In the genomic region with DNA sequence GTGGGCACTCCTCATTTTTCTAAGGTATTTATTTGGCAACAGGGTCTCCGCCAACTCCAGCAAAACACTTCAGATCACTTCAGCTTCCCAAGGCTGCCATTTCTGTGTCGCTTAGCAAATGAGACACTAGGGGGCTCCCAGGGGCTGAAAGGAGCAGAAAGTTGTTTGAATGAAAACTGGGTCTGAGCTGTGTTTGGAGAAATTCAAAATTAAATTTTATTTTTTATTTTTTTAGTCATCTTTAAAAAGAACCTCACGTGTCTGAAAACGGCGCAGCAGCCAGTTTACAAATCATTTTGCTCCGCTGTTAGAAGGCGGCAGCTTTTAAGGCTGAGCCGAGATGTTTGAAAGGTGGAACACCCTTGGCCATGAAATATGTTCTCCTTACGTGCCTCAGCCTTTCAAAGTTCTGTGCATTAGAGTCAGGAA, we compare ENCODE assay signal across 8 mouse cellular contexts. TPM values are rescaled to one million over a fixed set of nuclear protein-coding genes. Genes with fewer than 3 reads are reported as not detected.
DNase-seq lines count a peak whose midpoint lies in the region; ATAC-seq and TF ChIP-seq lines count a peak whose summit lies in the region.

No protein-coding gene starts in this region.

- peak; percentile 67 for DNase-seq in hindbrain, embryonic 11.5 days (ENCODE audit: low spot score)
- peak; percentile 50 for DNase-seq in c-Kit-positive CD71-negative TER-119-negative erythroid progenitor cells, embryonic 14.5 days (ENCODE audit: low read depth)
- DNase-seq in gastrocnemius, postnatal 25 days = peak; percentile 41
- DNase-seq in kidney, adult 9 months = peak; percentile 56
- peak; percentile 52 for DNase-seq in liver
- peak; percentile 62 for DNase-seq in midbrain, postnatal 0 days (ENCODE audit: low spot score)
- DNase-seq in testis, postnatal 14 days (ENCODE audit: low spot score) = peak; percentile 23

- no peaks in the 10 kb centered on the region for H3K27me3 ChIP-seq in hindbrain, embryonic 11.5 days (ENCODE audit: control insufficient read depth, insufficient read depth, low read length)
- no peaks in the 10 kb centered on the region for H3K27me3 ChIP-seq in hindbrain, embryonic 12.5 days
- no peaks in the 10 kb centered on the region for H3K27me3 ChIP-seq in midbrain, postnatal 0 days (ENCODE audit: insufficient read depth, low read length)

- H3K9me3 ChIP-seq in hindbrain, embryonic 11.5 days (ENCODE audit: control insufficient read depth, low read length) = no peaks in the 10 kb centered on the region
- H3K9me3 ChIP-seq in hindbrain, embryonic 12.5 days (replicated peaks) = no peaks in the 10 kb centered on the region
- H3K9me3 ChIP-seq in midbrain, postnatal 0 days (ENCODE audit: low read length) = no peaks in the 10 kb centered on the region

- WGBS in hindbrain, embryonic 11.5 days = 42% methylated on average over 9 of the region's 9 CpGs
- WGBS in hindbrain, embryonic 12.5 days = 42% methylated on average over 9 of the region's 9 CpGs
- WGBS in midbrain, postnatal 0 days = 51% methylated on average over 9 of the region's 9 CpGs

- peak; percentile 82 for TF ChIP-seq CTCF in midbrain, postnatal 0 days (IDR thresholded peaks at IDR 0.05)

- no peaks in the 10 kb centered on the region for H3K4me1 ChIP-seq in hindbrain, embryonic 11.5 days (replicated peaks; ENCODE audit: control insufficient read depth, insufficient read depth, low read length)
- peaks cover 12% of the 10 kb centered on the region; the same call in 1 of the 2 replicates for H3K4me1 ChIP-seq in hindbrain, embryonic 12.5 days
- no peaks in the 10 kb centered on the region; the same call in 1 of the 2 replicates for H3K4me1 ChIP-seq in midbrain, postnatal 0 days (ENCODE audit: insufficient read depth, low read length)

- ATAC-seq in hindbrain, embryonic 11.5 days (ENCODE audit: low FRiP score) = peak; percentile 54
- no peak for ATAC-seq in hindbrain, embryonic 12.5 days (ENCODE audit: low FRiP score)
- no peak for ATAC-seq in midbrain, postnatal 0 days (ENCODE audit: low FRiP score)

- no peak overlapping the region for H3K27ac ChIP-seq in hindbrain, embryonic 11.5 days (ENCODE audit: low read depth, low read length)
- H3K27ac ChIP-seq in hindbrain, embryonic 12.5 days = no peak overlapping the region
- no peak overlapping the region for H3K27ac ChIP-seq in midbrain, postnatal 0 days (ENCODE audit: low read depth, low read length)

- H3K4me2 ChIP-seq in hindbrain, embryonic 11.5 days (replicated peaks; ENCODE audit: low read depth, low read length) = no peak overlapping the region
- no peak overlapping the region for H3K4me2 ChIP-seq in hindbrain, embryonic 12.5 days (replicated peaks)
- peak overlapping the region; percentile 22; the same call in 1 of the 2 replicates for H3K4me2 ChIP-seq in midbrain, postnatal 0 days (ENCODE audit: low read depth, low read length, poor library complexity, severe bottlenecking)

- no peak overlapping the region for H3K9ac ChIP-seq in hindbrain, embryonic 11.5 days (ENCODE audit: low read depth, low read length)
- H3K9ac ChIP-seq in hindbrain, embryonic 12.5 days = no peak overlapping the region
- no peak overlapping the region for H3K9ac ChIP-seq in midbrain, postnatal 0 days (replicated peaks; ENCODE audit: low read length, poor library complexity, severe bottlenecking)

- no peak overlapping the region for H3K4me3 ChIP-seq in hindbrain, embryonic 11.5 days (ENCODE audit: low read depth, low read length)
- H3K4me3 ChIP-seq in hindbrain, embryonic 12.5 days = no peak overlapping the region
- no peak overlapping the region for H3K4me3 ChIP-seq in midbrain, postnatal 0 days (ENCODE audit: low read depth, low read length)

- H3K36me3 ChIP-seq in hindbrain, embryonic 11.5 days (ENCODE audit: control insufficient read depth, insufficient read depth, low read length) = no peaks in the 10 kb centered on the region
- H3K36me3 ChIP-seq in hindbrain, embryonic 12.5 days = no peaks in the 10 kb centered on the region
- no peaks in the 10 kb centered on the region for H3K36me3 ChIP-seq in midbrain, postnatal 0 days (ENCODE audit: insufficient read depth, low read length)

RNA-seq across cellular contexts. Expression of a gene that starts 0.4 kb away (rescaled TPM):
- polyA plus RNA-seq in hindbrain, embryonic 11.5 days (2014; fragmentation: Nextera tagmentation; extraction: Ambion mirVana) = 3.1 and 3.6 TPM in 2 replicates
- polyA plus RNA-seq in hindbrain, embryonic 12.5 days (2016; fragmentation: Nextera tagmentation; extraction: Ambion mirVana) = 5.1 and 5.3 TPM in 2 replicates
- total RNA-seq in gastrocnemius, postnatal 25 days (2021) = 10 to 100 TPM; 10.2 to 13.3 TPM
- total RNA-seq in midbrain, postnatal 0 days (2014; rRNA removed) = 0.94 and 1.3 TPM in 2 replicates
- polyA plus RNA-seq in midbrain, postnatal 0 days (2015; fragmentation: Nextera tagmentation; extraction: Ambion mirVana) = 0.65 and 1.3 TPM in 2 replicates

RNA-seq across cellular contexts. Expression of a gene that starts 32.2 kb away (rescaled TPM):
- 3.1 and 4.6 TPM in 2 replicates for polyA plus RNA-seq in hindbrain, embryonic 11.5 days (2014; fragmentation: Nextera tagmentation; extraction: Ambion mirVana)
- 2.0 and 3.3 TPM in 2 replicates for polyA plus RNA-seq in hindbrain, embryonic 12.5 days (2016; fragmentation: Nextera tagmentation; extraction: Ambion mirVana)
- 1 to 10 TPM; 1.3 to 3.4 TPM for total RNA-seq in gastrocnemius, postnatal 25 days (2021)
- total RNA-seq in midbrain, postnatal 0 days (2014; rRNA removed) = 1.2 and 1.9 TPM in 2 replicates
- polyA plus RNA-seq in midbrain, postnatal 0 days (2015; fragmentation: Nextera tagmentation; extraction: Ambion mirVana) = 1.8 and 2.4 TPM in 2 replicates
